ENCODE assay signal across 9 mouse cellular contexts in the genomic region with DNA sequence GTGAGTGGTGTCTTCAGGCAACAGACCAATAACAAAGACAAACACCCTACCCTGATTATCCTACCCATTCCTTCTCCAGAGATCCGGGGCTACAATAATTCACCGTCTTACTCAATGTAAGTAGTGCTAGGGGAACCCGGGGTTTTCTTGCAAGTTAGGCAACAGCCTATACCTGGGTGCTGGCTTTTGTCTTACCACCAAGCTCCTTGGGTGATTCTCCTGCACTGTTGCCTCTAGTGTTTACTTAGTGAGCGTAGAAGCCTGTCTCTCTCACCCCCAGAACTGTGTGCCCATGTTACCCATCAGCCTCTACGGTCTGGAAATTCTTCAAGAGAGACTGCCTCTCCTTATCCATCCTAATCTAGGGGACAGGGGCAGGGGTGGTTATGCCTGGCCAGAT. TPM values are rescaled to one million over a fixed set of nuclear protein-coding genes. Genes with fewer than 3 reads are reported as not detected.
DNase-seq lines count a peak whose midpoint lies in the region; ATAC-seq lines count a peak whose summit lies in the region.
"Had no signal": no experiment of that assay in that cellular context is flagged by ENCODE, and none has a peak within 500 bp of the region (broad histone marks: within the 10 kb centered on the region; RNA-seq: fewer than 3 reads in every experiment).

No protein-coding gene starts in this region.

- no peak overlapping the region for H3K27ac ChIP-seq in heart, embryonic 12.5 days (ENCODE audit: poor library complexity, severe bottlenecking)
- H3K27ac ChIP-seq in liver, embryonic 12.5 days, result peak overlapping the region; percentile 75

- H3K4me3 ChIP-seq in heart, embryonic 12.5 days, result peak overlapping the region; percentile 51
- peak overlapping the region; percentile 58 for H3K4me3 ChIP-seq in liver, embryonic 12.5 days

- peak overlapping the region; percentile 80 for H3K4me2 ChIP-seq in heart, embryonic 12.5 days
- H3K4me2 ChIP-seq in liver, embryonic 12.5 days, result peak overlapping the region; percentile 80

- 64% methylated on average over 5 of the region's 5 CpGs for WGBS in heart, embryonic 12.5 days
- 55% methylated on average over 5 of the region's 5 CpGs for WGBS in liver, embryonic 12.5 days (ENCODE audit: insufficient replicate concordance)

- intact Hi-C loops in heart, postnatal 14 days (cut with DNase I), result no loop called here

- no peak for DNase-seq in heart, postnatal 14 days
- DNase-seq in thymus, postnatal 4 days, result peak; percentile 56
- DNase-seq in thymus, postnatal 10 days (ENCODE audit: low spot score in 2 of 2), result no peak
- DNase-seq in frontal cortex, postnatal 14 days (ENCODE audit: low spot score in 2 of 2), result no peak
- no peak for DNase-seq in cerebellum, adult 18-20 months
- DNase-seq in embryo, embryonic 11 days, result no peak
- DNase-seq: cerebellum, adult 9-10 months had no signal

- peaks cover 45% of the 10 kb centered on the region for H3K4me1 ChIP-seq in heart, embryonic 12.5 days (replicated peaks)
- H3K4me1 ChIP-seq in liver, embryonic 12.5 days, result peaks cover 76% of the 10 kb centered on the region

- H3K27me3 ChIP-seq in heart, embryonic 12.5 days (replicated peaks), result no peaks in the 10 kb centered on the region
- no peaks in the 10 kb centered on the region for H3K27me3 ChIP-seq in liver, embryonic 12.5 days (replicated peaks)

- peaks cover 15% of the 10 kb centered on the region for H3K36me3 ChIP-seq in heart, embryonic 12.5 days
- peaks cover 16% of the 10 kb centered on the region for H3K36me3 ChIP-seq in liver, embryonic 12.5 days

- no peaks in the 10 kb centered on the region for H3K9me3 ChIP-seq in heart, embryonic 12.5 days (replicated peaks)
- no peaks in the 10 kb centered on the region for H3K9me3 ChIP-seq in liver, embryonic 12.5 days (replicated peaks)

- peak overlapping the region; percentile 71; the same call in 1 of the 2 replicates for H3K9ac ChIP-seq in heart, embryonic 12.5 days
- peak overlapping the region; percentile 70 for H3K9ac ChIP-seq in liver, embryonic 12.5 days

- no peak for ATAC-seq in heart, embryonic 12.5 days (ENCODE audit: insufficient number of reproducible peaks, low FRiP score)
- no peak for ATAC-seq in liver, embryonic 12.5 days

RNA-seq across cellular contexts. Expression of gene Ccnd3, which starts 0.6 kb away (rescaled TPM):
- 533 and 538 TPM in 2 replicates for polyA plus RNA-seq in heart, embryonic 12.5 days (2016; fragmentation: Nextera tagmentation; extraction: Ambion mirVana)
- total RNA-seq in heart, postnatal 14 days (2021), result 100 to 1,000 TPM in 1 of 2 experiments, 10 to 100 TPM in 1; 93.8 to 126 TPM
- 546 and 555 TPM in 2 replicates for polyA plus RNA-seq in liver, embryonic 12.5 days (2016; fragmentation: Nextera tagmentation; extraction: Ambion mirVana)

RNA-seq across cellular contexts. Expression of gene Taf8, which starts 2.1 kb away (rescaled TPM):
- polyA plus RNA-seq in heart, embryonic 12.5 days (2016; fragmentation: Nextera tagmentation; extraction: Ambion mirVana), result 21.1 and 22.1 TPM in 2 replicates
- total RNA-seq in heart, postnatal 14 days (2021), result 10 to 100 TPM; 14.9 to 15.6 TPM
- polyA plus RNA-seq in liver, embryonic 12.5 days (2016; fragmentation: Nextera tagmentation; extraction: Ambion mirVana), result 17.6 and 18.0 TPM in 2 replicates
